Mouse (Mus musculus): ENCODE results near the gene Col6a3. TPM values are rescaled to one million over a fixed set of nuclear protein-coding genes. Genes with fewer than 3 reads are reported as not detected.
A peak's percentile ranks its signal among the peaks of the same experiment; 100 is the strongest.

Col6a3 gene
- total RNA-seq, 2 experiments from 2014 or later, result 63.2 to 73.4 TPM

GRCm38 (mm10) chr1:90740216-90741170, 103.3 kb downstream of the Col6a3 start:
- intact Hi-C loops (cut with DNase I), result no loop called here
- no peak for DNase-seq

- DNase-seq, result no peak
- intact Hi-C loops (cut with DNase I), result no loop called here
Measured at GRCm38 (mm10) chr1:90738913-90739312, 104.9 kb downstream of the Col6a3 start.

- intact Hi-C loops (cut with DNase I), result no loop called here
- DNase-seq, result no peak
Measured at GRCm38 (mm10) chr1:90729466-90729865, 114.3 kb downstream of the Col6a3 start.

GRCm38 (mm10) chr1:90723754-90724153, 120.0 kb downstream of the Col6a3 start:
- intact Hi-C loops (cut with DNase I), result no loop called here
- DNase-seq, result no peak

GRCm38 (mm10) chr1:90723325-90723724, 120.4 kb downstream of the Col6a3 start:
- no peak for DNase-seq
- intact Hi-C loops (cut with DNase I), result no loop called here

GRCm38 (mm10) chr1:90722021-90722420, 121.8 kb downstream of the Col6a3 start:
- no peak for DNase-seq
- intact Hi-C loops (cut with DNase I), result no loop called here

GRCm38 (mm10) chr1:90720610-90721241, 123.0 kb downstream of the Col6a3 start:
- peak in 1 of 2 experiments; percentile 31 for DNase-seq
- intact Hi-C loops (cut with DNase I), result no loop called here

GRCm38 (mm10) chr1:90718826-90719550, 124.8 kb downstream of the Col6a3 start:
- intact Hi-C loops (cut with DNase I), result no loop called here
- DNase-seq, result no peak

GRCm38 (mm10) chr1:90716258-90716657, 127.5 kb downstream of the Col6a3 start:
- intact Hi-C loops (cut with DNase I), result no loop called here
- no peak for DNase-seq

Other genes starting within 250 kb of the Col6a3 start
- 10 to 100 TPM; 78.9 to 89.1 TPM for gene Cops8, start 241.0 kb downstream of the Col6a3 start, total RNA-seq (2021)
- under 1 TPM; 0.20 to 0.22 TPM for gene Mlph, start 71.1 kb upstream of the Col6a3 start, total RNA-seq (2021)
- not detected for gene Prlh, start 109.1 kb upstream of the Col6a3 start, total RNA-seq (2021)
- not detected for gene Rab17, start 125.7 kb upstream of the Col6a3 start, total RNA-seq (2021)
- 100 to 1,000 TPM; 159 to 165 TPM for gene Lrrfip1, start 154.8 kb upstream of the Col6a3 start, total RNA-seq (2021)